Mouse (Mus musculus): ENCODE data around the gene Gpank1. TPM values are rescaled to one million over a fixed set of nuclear protein-coding genes. Genes with fewer than 3 reads are reported as not detected.

Gpank1 gene
- total and polyA plus RNA-seq, 3 experiments: 40.4 to 44.7 TPM; not detected in 1

DNA sequence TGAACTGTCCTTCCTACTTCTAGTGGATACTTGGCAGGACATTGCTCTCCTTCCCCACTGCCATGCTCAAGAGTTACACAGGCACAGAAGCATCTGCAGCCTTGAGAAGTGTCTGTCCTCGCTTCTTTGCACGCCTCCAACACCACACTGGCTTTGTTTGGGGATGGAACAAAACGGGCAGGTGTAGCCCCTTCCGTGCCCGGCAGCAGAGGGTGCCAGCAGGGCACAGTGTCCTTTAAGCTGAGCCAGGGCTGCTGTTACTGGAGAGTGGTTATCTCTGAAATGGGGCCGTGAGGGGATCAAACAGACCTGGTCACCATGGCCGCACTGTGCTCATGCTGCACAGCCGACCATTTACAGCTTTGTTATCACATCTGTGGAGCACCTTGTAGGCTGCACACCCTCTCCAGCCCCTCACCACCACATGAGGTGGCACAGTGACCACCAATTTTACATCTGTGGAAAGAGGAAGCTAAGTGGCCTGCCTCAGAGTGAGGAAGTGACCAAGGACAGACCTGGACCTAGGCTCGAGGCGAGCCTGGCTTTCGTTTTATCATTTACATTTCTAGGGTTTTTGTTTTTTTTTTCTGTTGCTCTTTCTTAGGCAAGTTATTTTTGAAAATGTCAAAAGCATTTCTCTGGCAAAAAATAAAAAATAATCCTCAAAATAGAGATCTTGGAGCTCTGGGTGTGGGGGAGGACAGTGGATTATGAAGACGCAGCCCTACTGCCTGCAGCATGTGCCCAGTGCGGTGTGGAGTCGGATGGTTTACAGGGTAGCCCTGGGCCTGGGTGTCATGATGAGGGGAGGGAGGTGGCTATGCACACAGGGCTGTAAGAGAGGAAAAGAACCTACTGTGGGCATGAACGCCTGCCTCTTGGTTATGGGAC is 26.5 kb upstream of the Gpank1 start:
- no peak for TF ChIP-seq GATA1 (IDR thresholded peaks at IDR 0.05; ENCODE audit: low read depth, low read length)
- no peak for TF ChIP-seq UBTF (IDR thresholded peaks at IDR 0.05; ENCODE audit: borderline replicate concordance, insufficient read depth, low read depth, low read length)
- TF ChIP-seq CTCF (IDR thresholded peaks at IDR 0.05 in 2 of 3, conservative IDR thresholded peaks at IDR 0.05 in 1 of 3; ENCODE audit: control insufficient read depth in 1 of 3, insufficient read depth in 1 of 3, low read depth in 2 of 3, low read length in 3 of 3, poor library complexity in 1 of 3, severe bottlenecking in 1 of 3): no peak
- TF ChIP-seq CHD2 (IDR thresholded peaks at IDR 0.05; ENCODE audit: low read length): no peak
- no peak for TF ChIP-seq MAZ (IDR thresholded peaks at IDR 0.05; ENCODE audit: low read depth, low read length)
- peaks cover 0 to 2% of the 10 kb centered on the region in 2 experiments; a peak in 3 of 4 replicates for H3K36me3 ChIP-seq (ENCODE audit: control insufficient read depth in 1 of 2, insufficient read depth in 2 of 2, low read length in 2 of 2)

GRCm38 (mm10) chr17:35096597-35096996 is 24.7 kb upstream of the Gpank1 start:
- no peak for DNase-seq (ENCODE audit: low read depth, low spot score)
- peaks cover 2% of the 10 kb centered on the region; the same call in 1 of the 2 replicates for H3K79me2 ChIP-seq (ENCODE audit: control insufficient read depth, insufficient read depth, low read length, poor library complexity)
- no peak for TF ChIP-seq ETS1 (IDR thresholded peaks at IDR 0.05; ENCODE audit: low read depth, low read length)
- TF ChIP-seq BHLHE40 (IDR thresholded peaks at IDR 0.05; ENCODE audit: borderline replicate concordance, low read depth, low read length): no peak
- H3K27me3 ChIP-seq (ENCODE audit: control insufficient read depth in 1 of 2, insufficient read depth in 2 of 2, low read length in 2 of 2): no peaks in the 10 kb centered on the region
- H3K4me3 ChIP-seq (ENCODE audit: control insufficient read depth in 1 of 2, insufficient read depth in 1 of 2, low read depth in 2 of 2, low read length in 2 of 2): no peak overlapping the region
- H3K9me3 ChIP-seq (replicated peaks; ENCODE audit: insufficient read depth, low read length): no peaks in the 10 kb centered on the region
- no peaks in the 10 kb centered on the region; a peak in 2 of 4 replicates for H3K36me3 ChIP-seq (ENCODE audit: control insufficient read depth in 1 of 2, insufficient read depth in 2 of 2, low read length in 2 of 2)
- H3K4me1 ChIP-seq (ENCODE audit: control insufficient read depth in 1 of 2, insufficient read depth in 2 of 2, low read length in 2 of 2): no peaks in the 10 kb centered on the region
- no peak overlapping the region for H3K9ac ChIP-seq (ENCODE audit: control insufficient read depth, low read depth, low read length, poor library complexity, severe bottlenecking)
- no peak overlapping the region for H3K27ac ChIP-seq (ENCODE audit: control insufficient read depth, low read depth, low read length)

More for the DNA sequence above, 26.5 kb upstream of the Gpank1 start:
- Histone ChIP-seq H3K27ac (ENCODE audit: control insufficient read depth, low read depth, low read length) (no peak overlapping the region), H3K27me3 (ENCODE audit: control insufficient read depth in 1 of 2, insufficient read depth in 2 of 2, low read length in 2 of 2) (no peaks in the 10 kb centered on the region), H3K9ac (ENCODE audit: control insufficient read depth, low read depth, low read length, poor library complexity, severe bottlenecking) (no peak overlapping the region), H3K79me2 (ENCODE audit: control insufficient read depth, insufficient read depth, low read length, poor library complexity) (peaks cover 14% of the 10 kb centered on the region), H3K4me1 (ENCODE audit: control insufficient read depth in 1 of 2, insufficient read depth in 2 of 2, low read length in 2 of 2) (peaks cover 2 to 10% of the 10 kb centered on the region in 2 experiments; a peak in 3 of 4 replicates), H3K9me3 (replicated peaks; ENCODE audit: insufficient read depth, low read length) (no peaks in the 10 kb centered on the region), H3K4me3 (ENCODE audit: control insufficient read depth in 1 of 2, insufficient read depth in 1 of 2, low read depth in 2 of 2, low read length in 2 of 2) (no peak overlapping the region)
- no peak for DNase-seq (ENCODE audit: low read depth, low spot score)

DNA sequence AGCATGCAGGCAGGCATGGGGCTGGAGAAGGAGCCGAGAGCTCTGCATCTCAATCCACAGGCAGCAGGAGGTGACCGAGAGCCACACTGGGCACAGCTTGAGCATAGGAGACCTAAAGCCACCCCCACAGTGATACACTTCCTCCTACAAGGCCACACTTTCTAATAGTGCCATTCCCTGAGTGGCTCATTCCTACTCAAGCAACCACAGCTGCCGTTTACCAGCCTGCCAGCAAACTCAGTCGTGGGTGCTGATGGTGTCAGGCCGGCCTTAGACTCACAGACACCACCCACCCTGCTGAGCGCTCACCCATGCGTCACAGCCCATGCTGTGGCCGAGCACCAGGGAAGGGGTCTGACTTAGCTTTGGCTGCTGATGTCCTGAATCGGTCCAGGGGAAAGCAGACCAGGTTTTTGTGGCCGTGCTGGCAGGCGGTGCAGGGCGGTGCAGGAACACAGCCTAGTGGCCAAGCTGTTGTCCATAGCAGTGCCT is 24.0 kb upstream of the Gpank1 start:
- TF ChIP-seq JUND (IDR thresholded peaks at IDR 0.05; ENCODE audit: low read depth, low read length): no peak
- TF ChIP-seq BHLHE40 (IDR thresholded peaks at IDR 0.05; ENCODE audit: borderline replicate concordance, low read depth, low read length): no peak
- DNase-seq (ENCODE audit: low read depth, low spot score): no peak
- Histone ChIP-seq H3K27ac (ENCODE audit: control insufficient read depth, low read depth, low read length) (no peak overlapping the region), H3K9me3 (replicated peaks; ENCODE audit: insufficient read depth, low read length) (no peaks in the 10 kb centered on the region), H3K4me1 (ENCODE audit: control insufficient read depth in 1 of 2, insufficient read depth in 2 of 2, low read length in 2 of 2) (peaks cover 0 to 4% of the 10 kb centered on the region in 2 experiments; a peak in 1 of 4 replicates), H3K79me2 (ENCODE audit: control insufficient read depth, insufficient read depth, low read length, poor library complexity) (no peaks in the 10 kb centered on the region), H3K4me3 (ENCODE audit: control insufficient read depth in 1 of 2, insufficient read depth in 1 of 2, low read depth in 2 of 2, low read length in 2 of 2) (no peak overlapping the region), H3K9ac (ENCODE audit: control insufficient read depth, low read depth, low read length, poor library complexity, severe bottlenecking) (no peak overlapping the region), H3K36me3 (ENCODE audit: control insufficient read depth in 1 of 2, insufficient read depth in 2 of 2, low read length in 2 of 2) (no peaks in the 10 kb centered on the region; a peak in 2 of 4 replicates), H3K27me3 (ENCODE audit: control insufficient read depth in 1 of 2, insufficient read depth in 2 of 2, low read length in 2 of 2) (no peaks in the 10 kb centered on the region)
